Mouse (Mus musculus) adrenal gland (tissue): ENCODE data around the gene Ttll2.
"Not testable (repeated sequence)": the region's sequence is repeated elsewhere in the genome, so short reads cannot be mapped to it uniquely, and the experiment has no call there.

Experiments used
- intact Hi-C: fragments of 180-260 bp; cut with DNase I; formaldehyde crosslinking; loops from one replicate; pipeline ENCODE4 v1.15.1; 2025
- long read RNA-seq, 2 experiments: library from polyadenylated mRNA; unstranded; transcript quantifications; one replicate each; pipeline ENCODE4 v2.0.0; 2020; ENCODE audit warnings: borderline replicate concordance in 1 of 2; ENCODE audit not compliant: insufficient replicate concordance in 1 of 2

Ttll2 gene
- long read RNA-seq, experiment 1 = 0 reads
- long read RNA-seq, experiment 2 = 0 reads

GRCm38 (mm10) chr17:7352596-7352995 lies at the start of gene Ttll2:
Ttll2 (minus strand) TSS chr17:7352696.
- intact Hi-C loops = not testable (repeated sequence)

GRCm38 (mm10) chr17:7399770-7400169 lies 47.3 kb upstream of the Ttll2 start:
- intact Hi-C loops = not testable (repeated sequence)

GRCm38 (mm10) chr17:7398198-7398847 lies 45.8 kb upstream of the Ttll2 start:
- intact Hi-C loops = not testable (repeated sequence)

GRCm38 (mm10) chr17:7397079-7397478 lies 44.6 kb upstream of the Ttll2 start:
- intact Hi-C loops = not testable (repeated sequence)

- intact Hi-C loops = not testable (repeated sequence)
Measured at GRCm38 (mm10) chr17:7396288-7396687, 43.8 kb upstream of the Ttll2 start.

GRCm38 (mm10) chr17:7395671-7396070 lies 43.2 kb upstream of the Ttll2 start:
- intact Hi-C loops = not testable (repeated sequence)

GRCm38 (mm10) chr17:7395116-7395515 lies 42.6 kb upstream of the Ttll2 start:
- intact Hi-C loops = not testable (repeated sequence)

GRCm38 (mm10) chr17:7389898-7390297 lies 37.4 kb upstream of the Ttll2 start:
- intact Hi-C loops = not testable (repeated sequence)

GRCm38 (mm10) chr17:7388958-7389356 lies 36.5 kb upstream of the Ttll2 start:
- intact Hi-C loops = not testable (repeated sequence)

GRCm38 (mm10) chr17:7388341-7388957 lies 36.0 kb upstream of the Ttll2 start:
- intact Hi-C loops = not testable (repeated sequence)

GRCm38 (mm10) chr17:7386016-7386415 lies 33.5 kb upstream of the Ttll2 start:
- intact Hi-C loops = not testable (repeated sequence)

GRCm38 (mm10) chr17:7385364-7385763 lies 32.9 kb upstream of the Ttll2 start, which contains the start of gene Unc93a2:
Unc93a2 (minus strand) TSS chr17:7385464.
- intact Hi-C loops = not testable (repeated sequence)

- intact Hi-C loops = not testable (repeated sequence)
Measured at GRCm38 (mm10) chr17:7383167-7384143, 31.0 kb upstream of the Ttll2 start.

GRCm38 (mm10) chr17:7382711-7383110 lies 30.2 kb upstream of the Ttll2 start:
- intact Hi-C loops = not testable (repeated sequence)

GRCm38 (mm10) chr17:7377907-7378306 lies 25.4 kb upstream of the Ttll2 start:
- intact Hi-C loops = not testable (repeated sequence)

- intact Hi-C loops = not testable (repeated sequence)
Measured at GRCm38 (mm10) chr17:7376951-7377700, 24.6 kb upstream of the Ttll2 start.

GRCm38 (mm10) chr17:7371879-7372278 lies 19.4 kb upstream of the Ttll2 start, which contains the start of gene Gm49630:
Gm49630 (minus strand) TSS chr17:7371979.
- intact Hi-C loops = not testable (repeated sequence)

GRCm38 (mm10) chr17:7369401-7369800 lies 16.9 kb upstream of the Ttll2 start:
- intact Hi-C loops = not testable (repeated sequence)

GRCm38 (mm10) chr17:7366676-7367374 lies 14.3 kb upstream of the Ttll2 start:
- intact Hi-C loops = not testable (repeated sequence)

GRCm38 (mm10) chr17:7366265-7366664 lies 13.8 kb upstream of the Ttll2 start:
- intact Hi-C loops = not testable (repeated sequence)
